Mouse (Mus musculus) thymus, postnatal 4 days (tissue): Measurements from ENCODE around the gene Gabrb3.

Source experiments
- DNase-seq: peaks from one replicate; pipeline ENCODE4 v3.0.0; 2021

Gene Gabrb3

DNA sequence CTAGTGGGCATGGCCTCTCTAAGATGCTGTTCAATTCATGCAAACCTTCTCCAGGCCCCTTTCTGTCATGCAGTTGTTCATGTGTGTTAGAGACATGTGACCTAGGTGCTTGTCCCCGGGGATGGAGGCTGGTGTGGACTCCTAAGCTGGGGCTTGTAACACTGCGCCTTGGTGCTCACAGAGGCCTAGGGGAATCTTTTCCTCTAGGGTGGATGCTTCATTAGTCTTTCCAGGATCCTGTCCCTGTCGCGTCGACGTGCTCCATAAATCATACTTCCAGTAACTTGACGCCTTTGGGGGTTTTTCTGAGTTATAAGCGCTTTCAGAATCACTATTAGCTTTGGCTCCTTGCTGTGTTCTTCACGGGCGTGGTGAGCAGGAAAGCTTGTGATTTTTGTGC, 113.2 kb downstream of the Gabrb3 start:
- DNase-seq, result no peak

DNA sequence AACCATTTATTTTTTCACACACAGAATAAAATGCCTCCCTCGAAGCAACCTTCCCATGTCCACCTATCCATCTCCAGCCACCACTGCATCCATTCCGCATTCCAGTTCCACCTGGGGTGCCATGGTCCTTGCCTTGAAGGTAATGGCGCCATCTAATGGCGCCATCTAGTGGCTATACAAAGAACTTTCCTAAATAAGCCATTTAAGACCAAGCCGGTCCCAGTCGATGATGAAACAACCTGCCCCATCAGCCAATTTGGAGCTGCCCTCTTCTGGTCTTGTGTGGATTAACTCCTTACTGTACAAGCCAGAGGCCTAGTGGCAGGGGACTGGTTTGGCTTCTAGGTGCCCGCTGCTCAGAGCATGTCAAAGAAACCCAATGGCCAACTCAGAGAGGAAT, 119.1 kb downstream of the Gabrb3 start:
- DNase-seq, result no peak

DNA sequence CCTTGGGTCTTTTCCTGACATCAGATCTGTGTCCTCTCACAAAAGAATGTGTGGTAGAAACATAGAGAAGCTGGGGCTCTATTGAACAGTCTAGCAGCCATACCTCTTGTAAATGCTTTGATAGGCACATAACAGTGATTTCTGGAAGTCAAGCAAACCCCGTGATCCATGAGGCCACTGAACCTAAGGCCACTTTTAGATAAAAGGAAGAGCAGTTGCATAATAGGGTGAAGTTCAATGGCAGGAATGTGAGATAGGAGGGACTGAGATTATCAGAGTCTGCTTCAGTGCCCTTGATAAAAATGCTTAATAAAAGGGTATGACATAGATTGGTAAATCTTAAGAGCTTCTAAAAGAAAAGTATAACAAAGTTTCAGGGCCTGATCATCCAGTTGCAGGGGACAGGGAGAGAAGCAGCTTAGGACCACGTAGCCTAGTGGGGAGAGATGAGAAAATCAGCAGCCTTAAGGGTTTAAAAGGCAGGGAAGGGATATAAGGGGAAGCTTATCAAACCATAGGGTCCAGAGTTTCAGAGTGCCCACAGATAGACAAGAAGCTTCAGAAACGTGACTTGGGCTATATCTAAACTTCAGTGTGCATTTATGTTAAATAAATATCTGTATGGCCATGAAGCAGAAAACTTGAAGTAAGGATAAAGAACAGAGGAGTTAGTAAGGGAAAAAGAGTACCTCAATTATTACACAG, 141.4 kb downstream of the Gabrb3 start:
- DNase-seq, result no peak

DNA sequence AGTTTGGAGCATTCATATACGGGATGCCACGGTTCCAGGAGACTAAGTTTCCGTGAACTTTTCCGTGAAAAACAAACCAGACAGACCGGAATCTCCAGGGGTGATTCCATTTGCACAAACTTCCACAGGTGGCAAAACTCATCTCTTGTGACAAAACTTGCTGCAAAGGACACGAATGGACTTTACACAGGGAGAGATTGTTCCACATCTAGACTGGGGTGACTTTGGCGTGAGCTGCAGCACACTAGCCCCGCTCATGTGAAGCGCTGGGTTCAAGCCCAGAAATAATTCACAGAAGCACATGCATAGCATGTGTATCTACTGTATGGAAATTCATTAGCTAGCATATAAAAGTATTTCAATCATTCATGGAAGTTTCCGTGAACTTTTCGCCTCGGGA, 144.9 kb downstream of the Gabrb3 start:
- DNase-seq, result no peak

DNA sequence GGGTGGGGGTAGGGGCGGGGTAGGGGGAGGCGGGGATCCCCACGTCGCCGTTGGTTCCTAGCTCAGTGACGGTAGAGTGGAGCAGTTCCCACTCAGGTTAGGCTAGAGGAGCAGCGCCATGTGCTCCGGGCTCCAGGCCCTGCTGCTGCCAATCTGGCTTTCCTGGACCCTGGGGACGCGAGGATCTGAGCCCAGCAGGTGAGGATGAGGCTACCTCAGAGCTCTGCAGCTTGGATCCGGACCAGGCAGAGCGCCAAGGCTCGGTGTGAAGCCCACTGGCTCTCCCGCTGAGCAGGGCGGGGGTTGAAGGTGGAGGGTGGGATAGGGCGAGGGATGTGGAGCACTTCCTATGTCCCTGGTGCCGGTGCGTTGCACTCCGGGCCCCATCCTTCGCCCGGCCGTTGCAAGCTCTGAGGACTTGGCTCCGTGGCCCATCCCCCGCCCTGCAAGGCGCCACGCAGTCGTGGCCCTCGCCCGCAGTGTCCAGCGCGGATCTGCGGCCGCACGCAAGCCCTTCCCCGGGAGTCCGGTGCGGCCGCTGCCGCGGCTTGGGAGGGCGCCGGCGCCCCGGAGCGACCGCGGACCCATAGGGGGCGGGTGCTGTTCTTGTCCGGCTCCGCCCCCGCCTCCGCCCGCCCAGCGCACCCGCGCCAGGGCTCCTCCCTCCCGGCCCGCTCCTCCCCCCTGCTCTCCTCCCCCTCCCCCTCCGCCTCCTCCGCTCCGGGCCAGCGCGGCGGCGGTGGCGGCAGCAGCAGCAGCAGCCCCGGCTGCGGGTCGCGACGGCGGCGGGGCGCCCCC, 171.2 kb downstream of the Gabrb3 start:
- peak; percentile 40 for DNase-seq

DNA sequence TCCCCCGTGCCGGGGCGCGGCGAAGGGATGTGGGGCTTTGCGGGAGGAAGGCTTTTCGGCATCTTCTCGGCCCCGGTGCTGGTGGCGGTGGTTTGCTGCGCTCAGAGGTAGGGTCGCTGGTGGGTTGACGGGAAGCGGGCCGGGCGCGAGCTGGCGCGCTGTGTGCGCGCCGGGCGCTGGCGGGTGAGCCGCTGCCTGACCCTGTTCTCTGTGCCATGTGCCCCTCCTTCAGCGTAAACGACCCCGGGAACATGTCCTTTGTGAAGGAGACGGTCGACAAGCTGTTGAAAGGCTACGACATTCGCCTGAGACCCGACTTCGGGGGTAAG, 171.7 kb downstream of the Gabrb3 start:
- no peak for DNase-seq

DNA sequence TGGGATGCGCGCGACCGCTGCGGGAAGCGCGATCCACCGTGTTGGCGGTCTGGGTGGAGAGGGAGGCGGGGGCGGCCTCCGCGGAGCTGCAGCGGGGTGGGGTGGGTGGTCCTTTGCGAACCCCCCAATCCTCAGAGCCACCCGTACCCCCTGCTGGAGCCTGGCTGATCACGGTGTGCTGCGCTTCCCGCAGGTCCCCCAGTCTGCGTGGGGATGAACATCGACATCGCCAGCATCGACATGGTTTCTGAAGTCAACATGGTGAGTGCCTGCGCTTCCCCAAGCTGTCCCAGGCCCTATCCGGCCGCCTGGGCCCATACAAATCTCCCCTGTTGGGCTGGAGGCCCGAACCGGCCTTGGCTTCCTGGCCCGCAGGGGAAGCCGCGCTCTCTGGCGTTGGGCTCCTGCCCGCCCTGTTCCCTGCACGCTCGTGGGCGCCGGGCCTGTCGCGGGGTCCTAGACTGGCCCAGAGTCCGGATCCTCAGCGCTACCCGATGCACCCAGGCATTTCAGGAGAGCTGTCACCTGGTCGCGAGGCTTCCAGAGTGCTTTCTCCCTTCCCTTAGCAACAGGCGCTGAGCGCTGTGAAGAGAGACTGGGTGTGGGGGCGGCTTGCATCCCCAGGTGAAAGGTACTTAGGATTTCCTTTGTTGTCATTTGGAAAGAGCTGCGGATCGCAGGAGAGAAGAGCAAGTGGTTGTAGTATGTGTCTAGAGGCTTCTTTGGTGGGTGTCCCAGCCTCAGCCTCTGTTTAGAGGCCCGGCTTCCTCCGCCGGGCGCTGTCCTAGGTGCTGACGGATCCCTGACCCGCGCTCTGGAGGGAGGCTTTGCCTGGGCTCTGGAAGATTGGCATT, 172.3 kb downstream of the Gabrb3 start:
- peak; percentile 23 for DNase-seq

DNA sequence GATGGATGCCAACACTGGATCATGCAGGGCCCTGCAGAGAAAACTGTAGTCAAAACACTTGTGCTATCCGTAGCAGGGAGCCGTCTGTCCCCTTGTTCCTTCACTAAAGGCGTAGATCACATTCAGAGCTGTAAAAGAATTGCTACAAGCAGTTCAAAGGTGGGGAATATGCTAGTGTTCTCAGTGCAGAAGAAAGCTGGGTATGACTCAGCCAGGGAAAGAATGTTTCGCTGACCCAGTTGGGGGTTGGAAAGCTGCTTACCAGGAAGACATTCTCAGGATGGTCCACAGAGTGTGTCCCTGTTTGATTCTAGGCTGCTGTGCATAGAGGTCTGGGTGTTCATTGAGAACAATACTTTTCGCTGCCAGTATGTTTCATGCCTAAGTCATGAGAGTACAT, 177.8 kb downstream of the Gabrb3 start:
- no peak for DNase-seq

DNA sequence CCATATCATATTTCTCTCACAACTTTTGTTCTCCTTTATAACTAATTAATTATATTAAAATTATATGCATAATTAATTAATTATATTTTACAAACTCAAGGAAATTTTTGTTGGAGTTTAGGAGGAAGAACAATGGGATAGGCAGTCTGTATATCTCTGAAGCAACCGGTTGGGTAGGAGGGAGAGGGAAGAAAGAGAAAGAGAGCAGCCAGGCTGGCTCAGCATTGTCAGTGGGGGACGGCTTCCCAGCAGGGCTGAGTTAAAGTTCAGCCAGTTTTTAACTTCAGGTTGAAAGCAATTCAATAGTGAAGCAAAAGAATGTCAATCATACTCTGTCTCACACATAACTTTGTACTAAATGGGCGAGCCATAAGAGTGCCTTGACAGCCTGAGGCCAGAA, 199.2 kb downstream of the Gabrb3 start:
- no peak for DNase-seq

DNA sequence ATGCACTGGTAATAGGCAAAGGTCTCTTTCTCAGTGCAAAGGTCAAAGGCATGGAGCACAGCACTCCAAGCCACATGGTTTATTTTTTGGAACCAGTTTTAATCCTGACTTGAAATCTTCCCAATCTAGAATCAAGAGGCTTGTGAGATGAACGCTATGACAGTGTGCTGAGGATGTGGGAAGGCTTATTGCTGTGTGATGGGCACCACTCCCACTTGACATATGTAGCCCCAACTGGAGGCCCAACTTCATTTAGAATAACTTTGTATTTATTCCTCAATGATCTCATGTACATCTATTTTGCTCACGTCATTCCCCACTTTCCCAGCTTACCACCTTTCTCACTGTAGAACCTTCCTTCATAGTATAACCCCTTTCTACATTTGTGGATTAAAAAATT, 200.5 kb downstream of the Gabrb3 start:
- no peak for DNase-seq

DNA sequence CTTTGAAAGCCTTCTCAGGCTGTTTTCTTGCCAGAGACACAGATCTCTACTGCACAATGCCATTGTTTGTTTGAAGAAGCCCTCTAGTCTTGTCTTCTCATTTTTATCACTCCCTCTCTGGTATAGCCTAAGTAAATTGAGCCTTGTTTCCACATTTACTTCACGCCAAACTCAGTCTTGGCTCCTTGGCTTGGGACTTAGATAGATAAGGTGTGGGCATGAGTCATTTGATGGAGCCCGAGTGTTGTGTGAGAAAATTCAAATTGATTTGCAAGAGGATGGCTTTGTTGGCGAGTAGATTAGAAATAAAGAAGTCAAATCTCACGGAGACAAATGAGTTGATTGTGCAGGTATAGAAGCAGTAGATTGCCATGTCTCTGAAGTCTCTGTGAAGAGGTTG, 204.2 kb downstream of the Gabrb3 start:
- DNase-seq, result no peak

DNA sequence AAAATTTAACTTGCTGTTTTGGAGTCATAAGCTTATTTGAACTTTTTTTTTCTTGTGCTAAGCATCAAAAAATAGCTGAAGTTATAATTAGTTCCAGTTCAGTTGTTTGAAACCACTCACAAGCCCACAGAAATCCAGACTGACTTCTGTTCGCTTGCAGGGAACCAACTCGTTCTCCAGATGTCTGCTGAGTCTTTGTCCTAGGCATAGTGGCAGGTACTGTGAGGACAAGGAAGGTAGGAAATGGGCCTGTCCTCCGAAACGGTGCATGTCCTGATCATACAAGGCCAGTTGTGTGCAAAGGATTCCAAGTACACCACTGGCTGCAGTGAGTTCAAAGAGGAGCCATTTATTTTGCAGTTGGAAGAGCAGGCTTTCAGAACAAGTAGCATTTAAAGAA, 215.5 kb downstream of the Gabrb3 start:
- DNase-seq, result no peak

DNA sequence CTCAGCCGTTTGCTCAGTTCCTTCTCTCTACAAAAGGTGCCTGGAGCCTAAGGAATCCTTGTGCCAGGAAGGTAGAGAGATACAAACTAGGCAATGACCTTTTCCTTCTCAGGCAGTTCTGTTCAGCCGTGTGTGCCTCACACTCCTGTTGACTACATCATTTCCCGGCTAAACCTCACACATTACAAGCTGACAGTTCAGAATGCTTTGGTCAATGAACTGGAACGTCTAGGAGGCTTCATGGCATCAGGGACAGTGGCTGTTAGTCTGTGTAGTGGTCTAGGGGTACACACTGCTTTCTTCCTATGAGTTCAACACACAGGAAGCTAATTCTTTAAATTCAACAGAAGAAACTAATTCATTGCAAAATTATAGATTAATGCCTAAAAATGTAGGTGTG, 216.2 kb downstream of the Gabrb3 start:
- no peak for DNase-seq

DNA sequence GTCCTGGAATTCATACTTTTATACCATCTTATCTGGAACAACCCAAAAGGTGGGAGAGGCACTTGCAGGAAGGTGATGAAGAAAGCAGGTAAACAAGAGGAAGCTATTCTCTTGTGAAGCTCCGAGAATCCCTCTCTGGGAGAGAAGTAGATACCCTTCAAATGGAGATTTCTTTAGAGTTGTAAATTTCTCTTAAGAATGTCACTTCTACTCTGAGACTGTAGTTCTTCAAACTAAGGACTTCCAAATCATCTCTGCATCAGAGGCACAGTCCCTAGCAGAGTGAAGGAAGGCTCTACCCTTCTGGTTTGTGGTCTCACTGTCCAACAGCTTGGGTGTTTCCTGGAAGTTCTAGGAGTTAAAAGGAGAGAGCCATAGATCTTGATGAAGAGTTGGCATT, 221.3 kb downstream of the Gabrb3 start:
- DNase-seq, result no peak

DNA sequence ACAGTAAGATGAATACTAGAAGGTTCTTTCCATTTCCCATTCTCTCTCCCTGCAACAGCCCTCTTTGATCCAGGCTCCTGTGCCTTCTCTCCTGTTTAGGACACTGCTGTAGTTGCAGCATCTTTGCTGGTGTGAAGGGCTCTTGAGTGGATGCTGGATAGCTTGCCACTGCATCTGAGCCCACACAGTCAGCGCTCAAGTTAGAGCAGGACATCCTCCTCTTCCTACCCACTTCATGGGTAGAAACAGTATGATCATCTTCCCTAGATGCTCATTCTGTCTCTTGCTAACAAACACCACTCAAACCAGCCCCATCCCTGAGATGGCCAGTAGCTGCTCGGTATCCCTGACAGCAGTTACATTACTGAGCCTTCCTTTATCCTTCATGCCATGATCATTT, 227.9 kb downstream of the Gabrb3 start:
- no peak for DNase-seq

DNA sequence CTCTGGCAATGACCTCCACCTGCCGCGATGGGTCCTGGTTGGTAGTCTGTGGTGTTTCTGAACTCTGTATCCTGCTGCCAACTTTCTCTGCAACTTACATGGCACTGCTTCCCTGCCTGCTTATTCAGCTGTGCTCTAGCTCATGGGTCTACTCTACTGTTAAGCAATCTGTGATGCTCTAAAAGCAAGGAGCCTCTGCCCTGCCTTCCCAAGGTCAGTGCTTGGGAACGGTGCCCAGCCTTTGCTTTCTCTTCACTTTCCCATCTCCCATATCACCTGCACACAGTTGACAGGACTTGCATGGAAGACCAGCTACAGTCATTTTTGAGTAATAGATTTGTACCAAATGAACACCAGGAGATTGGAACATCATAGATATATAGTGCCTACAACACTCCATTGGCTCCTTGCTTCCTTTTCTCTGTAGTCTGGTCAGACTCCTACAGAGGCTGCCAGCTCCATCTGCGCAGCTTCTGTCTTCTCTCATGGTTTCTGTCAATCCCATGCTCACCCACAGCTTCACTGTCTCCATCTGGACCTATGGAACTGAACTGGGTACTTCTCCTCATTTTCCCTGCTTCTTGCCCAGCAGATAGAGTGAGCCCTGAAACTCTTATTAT, 228.8 kb downstream of the Gabrb3 start:
- no peak for DNase-seq

DNA sequence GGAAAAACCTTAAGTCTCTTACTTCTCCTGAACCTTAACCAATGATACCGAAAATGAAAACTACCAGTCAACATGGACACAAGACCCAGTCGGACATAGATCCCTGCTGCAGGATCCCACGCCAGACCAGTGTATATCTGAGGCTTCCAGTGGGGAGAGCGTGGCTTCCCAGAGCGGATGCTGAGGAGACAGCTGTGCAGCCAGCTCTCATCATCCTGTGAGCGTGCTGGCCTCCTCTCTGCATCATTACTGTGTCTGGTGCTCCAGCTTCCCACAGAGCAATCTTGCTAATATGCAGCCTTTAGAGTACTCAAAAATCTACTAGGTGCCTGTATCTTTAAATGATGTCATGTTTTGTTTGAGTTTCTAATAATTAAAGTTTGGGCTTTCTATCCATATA, 257.9 kb downstream of the Gabrb3 start:
- no peak for DNase-seq

DNA sequence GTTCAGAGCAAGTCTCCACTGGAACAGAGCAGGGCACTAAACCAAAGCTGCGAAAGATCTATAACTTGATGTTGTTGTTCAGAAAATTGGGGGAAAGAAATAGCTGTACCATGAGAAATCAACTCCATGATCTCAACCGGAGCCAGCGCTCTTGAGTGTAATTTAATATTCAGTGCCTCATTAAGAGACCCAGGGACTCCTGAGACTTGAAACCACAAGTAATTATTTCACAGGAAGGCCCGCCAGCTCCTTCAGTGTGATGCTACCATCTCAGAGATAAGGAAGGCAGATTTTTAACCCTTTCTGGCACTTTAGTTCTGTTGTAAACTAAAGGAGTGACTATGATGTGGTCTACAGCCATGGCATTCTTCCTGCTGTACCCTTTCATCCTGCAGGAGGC, 270.3 kb downstream of the Gabrb3 start:
- no peak for DNase-seq

DNA sequence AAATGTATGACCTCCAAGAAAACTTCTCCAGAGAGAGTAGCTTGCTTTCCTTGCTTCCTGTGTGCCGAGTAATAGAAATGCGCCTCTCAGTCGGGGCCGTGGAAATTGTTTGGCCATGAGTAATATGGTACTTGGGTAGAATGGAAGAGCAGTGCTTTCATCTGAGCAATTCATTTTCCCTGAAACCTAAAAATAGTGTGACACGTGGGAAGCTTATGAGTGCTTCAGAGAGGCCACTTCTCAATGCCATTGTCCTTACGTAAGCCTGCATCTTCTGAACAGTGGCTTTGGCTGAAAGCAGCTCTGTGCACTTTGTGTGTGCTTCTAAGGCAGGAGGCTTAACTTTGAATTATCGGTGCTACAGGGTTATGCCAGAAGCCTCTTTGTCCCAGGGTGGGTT, 280.9 kb downstream of the Gabrb3 start:
- DNase-seq, result no peak

DNA sequence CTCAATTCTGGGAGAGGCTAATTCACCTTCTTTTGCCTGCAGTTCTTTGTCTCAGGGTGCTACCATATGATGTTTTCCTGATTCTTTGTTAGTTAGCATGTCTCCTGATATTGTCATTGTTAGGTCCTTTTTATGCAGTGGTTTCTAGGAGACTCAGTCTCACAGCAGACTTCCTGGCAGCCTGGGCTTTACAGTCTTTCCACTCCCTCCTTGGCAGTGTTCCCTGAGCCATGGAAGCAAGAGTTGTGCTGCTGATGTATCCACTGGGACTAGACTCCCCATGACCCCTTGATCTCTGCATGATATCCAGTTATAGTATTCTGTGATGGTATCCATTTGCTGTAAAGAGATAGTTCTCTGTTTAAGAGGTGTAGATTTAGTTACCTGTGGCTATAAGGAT, 281.6 kb downstream of the Gabrb3 start:
- DNase-seq, result no peak

DNA sequence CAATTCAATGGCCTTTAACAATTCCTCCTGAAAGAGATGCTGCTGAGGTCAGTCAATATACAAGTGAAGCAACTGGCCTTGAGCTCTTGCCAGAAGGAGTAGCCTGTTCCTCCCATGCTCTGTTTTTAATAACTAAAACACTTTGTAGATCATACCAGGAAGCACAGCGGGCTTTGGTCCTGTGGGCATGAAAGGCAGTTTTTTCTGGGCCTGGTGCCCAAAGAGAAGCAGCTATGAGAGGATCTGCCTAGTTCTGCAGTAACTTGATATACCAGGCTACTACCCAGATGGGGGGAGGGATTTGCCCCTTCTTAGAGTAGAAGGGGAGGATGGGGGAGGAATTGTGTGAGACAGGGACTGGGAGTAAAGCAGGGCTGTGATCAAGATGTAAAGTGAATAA, 284.1 kb downstream of the Gabrb3 start:
- DNase-seq, result no peak

DNA sequence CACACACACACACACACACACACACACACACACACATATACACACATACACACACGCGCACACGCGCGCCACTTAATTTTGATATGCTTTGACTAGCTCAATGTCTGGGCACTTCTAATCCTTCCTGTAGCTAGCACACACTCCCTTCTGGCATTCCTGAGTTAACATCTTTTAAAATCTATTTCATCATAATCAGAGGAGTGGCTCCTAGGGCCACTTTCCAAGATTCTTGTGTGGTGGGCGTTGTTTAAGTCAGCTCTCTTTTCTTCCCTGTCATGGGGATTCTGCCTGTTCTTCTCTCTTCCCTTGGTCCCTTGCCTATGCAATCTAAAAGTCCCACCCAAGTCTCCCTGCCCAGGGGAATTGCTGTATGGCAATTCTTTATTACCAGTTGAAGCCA, 286.6 kb downstream of the Gabrb3 start:
- no peak for DNase-seq

DNA sequence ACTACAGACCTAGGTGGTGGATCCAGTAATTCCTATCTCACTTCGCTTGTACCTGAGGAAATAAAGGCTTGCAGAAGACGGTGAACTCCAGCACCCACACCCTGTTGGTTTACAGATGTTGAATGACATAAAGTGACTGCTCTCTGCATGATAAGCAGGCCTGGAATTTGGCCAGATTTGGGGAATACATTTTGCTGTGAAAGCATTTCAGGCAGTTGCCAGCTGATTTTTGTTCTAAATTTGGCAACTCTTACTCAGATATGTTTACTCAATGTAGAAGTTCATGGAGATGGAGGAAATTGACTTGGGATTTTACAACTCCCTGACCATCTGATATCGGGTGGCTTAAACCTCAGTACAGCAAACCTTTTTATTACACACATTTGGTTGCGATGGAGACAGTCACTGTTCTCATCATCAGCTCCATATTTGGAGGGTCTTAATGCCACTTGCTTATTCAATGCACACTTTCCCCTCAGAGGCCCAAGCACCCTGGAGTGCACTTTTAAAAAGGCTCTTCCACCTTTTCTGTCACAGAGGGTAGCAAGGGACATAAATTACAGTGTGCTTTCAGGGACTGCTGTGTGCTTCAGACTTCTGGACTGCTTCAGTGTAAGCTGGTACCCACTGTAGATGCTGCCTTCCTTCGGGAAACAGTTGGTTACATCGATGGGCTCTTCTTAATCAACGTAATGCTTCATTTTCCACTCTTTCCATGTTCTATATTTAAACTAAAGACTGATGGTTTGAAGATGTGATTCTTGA, 287.7 kb downstream of the Gabrb3 start:
- no peak for DNase-seq
